Mouse (Mus musculus) left cerebral cortex, adult 18-20 months (tissue): Measurements from ENCODE around the gene 4930404H24Rik. TPM values are rescaled to one million over a fixed set of nuclear protein-coding genes. Genes with fewer than 3 reads are reported as not detected.

Source experiments
- DNase-seq, 2 experiments: peaks; one replicate each; pipeline ENCODE4 v3.0.0; 2021 to 2022; ENCODE audit warnings: low spot score in 2 of 2, mixed read lengths in 1 of 2
- long read RNA-seq, 2 experiments: library from polyadenylated mRNA; stranded (forward); transcript quantifications; one replicate each; pipeline ENCODE4 v2.0.0; 2021
- total RNA-seq, 2 experiments: library from RNA; stranded (reverse); gene quantifications; 2 replicates each; pipeline ENCODE4 v1.2.3; 2021

The 4930404H24Rik gene
- 1 to 10 TPM in 1 of 2 experiments, not detected in 1; 1.3 TPM for total RNA-seq
- long read RNA-seq, experiment 1 = 0 reads
- long read RNA-seq, experiment 2 = 0 reads

GRCm38 (mm10) chr2:153492573-153493392, at the start of gene 4930404H24Rik:
4930404H24Rik (plus strand) TSS chr2:153492790.
- peak; percentile 67 to 76 for DNase-seq

GRCm38 (mm10) chr2:153443434-153444240, 49.0 kb upstream of the 4930404H24Rik start:
- peak; percentile 28 to 55 for DNase-seq

GRCm38 (mm10) chr2:153444254-153445136, 48.1 kb upstream of the 4930404H24Rik start:
- DNase-seq = peak; percentile 51 to 65

DNA sequence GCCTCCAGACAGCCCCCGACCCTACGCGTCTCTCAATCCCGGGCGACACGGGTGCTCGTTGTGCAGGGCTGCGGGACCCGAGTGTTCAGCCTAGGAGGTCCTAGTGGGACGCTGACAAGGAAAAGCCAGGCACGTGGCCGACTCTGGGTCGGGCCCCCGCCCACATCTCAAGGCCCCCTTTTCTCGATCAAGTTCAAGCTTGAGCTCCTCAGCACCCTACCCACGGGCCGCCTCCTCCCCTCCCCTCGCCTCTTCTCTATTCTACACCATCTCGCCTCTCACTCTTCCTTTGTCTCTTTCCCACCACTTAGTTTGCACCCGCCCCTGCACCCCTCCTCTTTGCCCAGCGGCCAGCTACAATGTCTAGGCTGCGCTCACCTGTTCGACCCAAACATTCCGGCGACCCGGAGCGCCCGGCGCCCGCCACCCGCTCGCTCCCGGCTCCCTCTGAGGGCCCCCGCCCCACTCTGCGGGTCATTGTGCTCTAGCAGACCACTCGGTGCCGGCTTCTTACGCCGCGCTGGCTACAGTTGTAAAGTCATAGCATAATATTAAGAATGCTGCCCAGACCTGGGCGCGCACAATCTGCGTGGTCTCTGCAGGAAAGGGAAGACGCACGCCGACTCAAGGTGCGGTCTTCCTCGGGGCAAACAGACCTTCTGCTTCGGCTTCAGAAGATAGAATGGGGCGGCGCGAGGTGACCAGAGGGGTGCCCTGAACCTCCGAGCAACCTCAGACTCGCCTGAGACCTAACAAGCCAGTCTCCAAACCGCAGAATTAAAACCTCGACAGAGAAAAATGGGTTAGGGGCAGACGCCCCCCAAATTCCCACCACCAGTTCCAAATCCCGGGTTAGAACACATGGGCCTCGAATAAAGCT, 47.2 kb upstream of the 4930404H24Rik start:
- peak in 1 of 2 experiments; percentile 62 for DNase-seq

DNA sequence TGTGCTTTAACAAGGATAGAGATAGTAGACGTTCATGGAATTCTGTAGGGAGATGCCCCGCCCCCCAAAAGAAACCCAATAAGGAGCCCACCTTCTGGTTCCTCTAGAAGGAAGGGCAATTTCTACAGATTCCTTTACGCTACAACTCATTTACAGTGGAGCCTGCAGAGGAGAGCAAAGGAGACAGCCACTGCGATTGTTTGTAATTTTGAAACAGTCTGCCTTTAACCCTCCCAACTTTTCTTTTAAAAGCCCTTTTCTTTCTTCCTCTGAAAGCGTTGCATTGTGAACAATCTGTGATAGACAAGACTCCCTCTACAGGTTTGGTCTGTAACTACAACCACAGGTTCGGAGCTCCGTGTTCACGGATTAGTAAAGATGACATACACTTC, 46.6 kb upstream of the 4930404H24Rik start:
- peak; percentile 48 to 62 for DNase-seq

DNA sequence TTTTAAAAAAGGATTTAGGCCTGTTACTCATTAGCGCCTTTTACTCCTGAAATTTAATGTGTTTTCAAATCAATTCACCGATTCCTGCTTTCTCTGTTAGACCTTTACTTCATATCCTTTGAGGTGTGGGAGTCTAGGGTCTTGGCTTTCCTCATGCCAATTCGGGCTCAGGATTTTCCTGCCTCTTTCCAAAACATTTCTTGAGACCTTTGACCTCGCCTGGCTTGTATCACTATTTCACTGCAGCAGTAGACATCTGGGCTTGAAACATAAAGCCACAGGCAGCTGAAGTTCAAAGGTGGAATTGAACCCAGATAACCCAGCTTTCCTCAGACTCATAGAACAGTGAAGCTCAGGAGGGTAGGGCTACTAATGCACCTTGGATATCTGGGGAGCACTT, 46.1 kb upstream of the 4930404H24Rik start:
- no peak for DNase-seq

DNA sequence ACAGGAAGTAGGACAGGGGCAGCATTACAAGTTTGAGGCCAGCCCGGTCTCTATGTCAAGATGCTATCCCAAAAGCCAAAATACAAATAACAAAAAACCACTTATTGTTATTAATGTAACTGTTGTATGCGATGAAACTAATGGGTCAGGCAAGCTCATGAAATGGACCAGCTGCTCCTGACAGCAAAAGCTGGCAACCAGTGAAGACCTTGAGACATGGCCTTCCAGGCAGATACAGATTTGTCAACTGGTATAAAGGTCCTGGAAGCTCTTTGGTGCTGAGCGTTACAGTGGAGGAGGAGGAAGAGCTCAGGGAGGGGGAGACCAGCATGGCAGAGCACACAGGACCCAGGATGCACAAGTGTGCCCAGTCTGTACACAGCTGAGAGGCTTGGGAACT, 44.9 kb upstream of the 4930404H24Rik start:
- no peak for DNase-seq

- no peak for DNase-seq
Observed at GRCm38 (mm10) chr2:153448519-153448918, 44.1 kb upstream of the 4930404H24Rik start.

DNA sequence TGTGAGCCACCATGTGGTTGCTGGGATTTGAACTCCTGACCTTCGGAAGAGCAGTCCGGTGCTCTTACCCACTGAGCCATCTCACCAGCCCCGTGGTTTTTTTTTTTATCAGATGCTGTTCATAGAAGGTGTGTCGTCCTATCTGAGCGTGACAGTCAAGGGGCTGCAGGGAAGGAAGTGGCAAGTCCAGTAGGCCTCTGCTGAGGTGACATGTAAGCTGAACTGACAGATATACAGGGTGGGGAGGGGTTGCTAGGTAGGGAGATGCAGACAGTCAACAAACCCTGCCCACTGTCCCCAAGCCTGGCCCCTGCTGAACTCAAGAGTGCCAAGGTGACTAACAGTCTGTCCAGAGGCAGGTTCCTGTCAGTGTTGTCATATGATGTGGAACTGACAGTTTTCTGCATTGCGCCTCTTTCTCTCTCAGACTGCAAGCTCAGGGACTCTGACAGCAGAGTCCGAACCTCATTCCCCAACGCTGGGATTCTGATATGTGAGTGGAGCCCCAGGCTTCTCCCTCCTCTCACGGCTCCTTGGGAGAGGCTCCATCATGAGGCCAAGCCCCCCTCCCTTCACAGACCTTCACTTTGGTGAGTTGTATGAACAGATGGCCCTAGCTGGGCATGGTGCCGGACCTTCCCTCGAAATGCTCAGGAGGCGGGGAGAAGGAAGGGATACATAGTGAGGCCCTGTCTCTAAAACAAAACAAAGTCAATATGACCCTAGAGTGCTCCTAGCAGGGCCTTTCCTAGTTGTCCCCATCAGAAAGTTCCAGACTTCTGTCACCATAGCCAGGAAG, 38.4 kb upstream of the 4930404H24Rik start:
- DNase-seq = no peak

DNA sequence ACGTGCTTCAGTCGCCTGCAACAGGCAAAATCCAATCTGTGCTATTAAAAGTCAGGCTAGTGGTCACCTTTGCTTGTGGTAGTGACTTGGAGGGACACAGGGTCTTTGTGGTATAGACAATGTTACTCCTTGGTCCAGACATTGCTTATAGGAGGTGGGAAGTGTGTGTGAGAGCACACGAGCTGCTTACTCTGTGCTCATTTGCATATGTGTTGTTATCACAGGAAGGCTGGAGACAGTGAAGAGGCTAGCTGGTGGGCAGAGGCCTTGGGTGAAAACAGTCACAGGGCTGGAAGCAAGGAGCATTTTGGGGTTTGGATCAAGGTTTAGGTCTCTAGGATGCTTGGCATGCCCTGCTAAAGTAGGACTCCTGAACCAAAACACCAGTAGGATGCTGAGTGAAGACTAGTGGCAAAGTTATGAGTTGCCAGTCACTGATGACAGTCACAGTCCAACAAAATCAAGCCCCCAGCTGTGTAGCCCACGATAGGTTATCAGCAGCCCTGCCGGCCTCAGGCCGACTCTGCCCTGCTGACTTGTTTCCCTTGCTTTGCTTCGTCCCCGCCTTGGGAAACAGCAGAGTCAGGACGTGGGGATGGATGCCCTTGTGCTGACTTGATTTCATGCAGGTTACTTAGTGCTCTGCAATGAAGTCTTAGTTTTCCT, 37.6 kb upstream of the 4930404H24Rik start:
- DNase-seq = no peak

DNA sequence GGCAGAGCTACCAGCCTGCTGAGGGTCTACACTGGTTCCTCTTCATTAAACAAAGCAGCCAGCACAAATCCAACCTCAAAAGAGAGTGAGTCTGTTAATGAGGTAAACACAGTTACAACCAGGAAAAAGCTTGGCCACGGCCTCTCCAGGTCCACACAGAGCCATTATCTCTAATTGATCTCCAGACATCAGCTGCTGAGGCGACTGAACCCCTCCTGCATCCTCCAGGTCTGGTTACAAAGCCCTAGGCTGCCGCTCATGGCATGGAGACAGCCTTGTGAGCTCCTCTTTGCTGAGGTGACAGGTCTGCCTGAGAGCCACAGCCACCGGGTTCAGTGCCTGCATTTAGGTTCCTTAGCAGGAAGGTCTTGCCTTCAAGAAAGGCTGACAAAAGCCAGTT, 35.1 kb upstream of the 4930404H24Rik start:
- no peak for DNase-seq

GRCm38 (mm10) chr2:153458022-153458441, 34.6 kb upstream of the 4930404H24Rik start:
- no peak for DNase-seq

DNA sequence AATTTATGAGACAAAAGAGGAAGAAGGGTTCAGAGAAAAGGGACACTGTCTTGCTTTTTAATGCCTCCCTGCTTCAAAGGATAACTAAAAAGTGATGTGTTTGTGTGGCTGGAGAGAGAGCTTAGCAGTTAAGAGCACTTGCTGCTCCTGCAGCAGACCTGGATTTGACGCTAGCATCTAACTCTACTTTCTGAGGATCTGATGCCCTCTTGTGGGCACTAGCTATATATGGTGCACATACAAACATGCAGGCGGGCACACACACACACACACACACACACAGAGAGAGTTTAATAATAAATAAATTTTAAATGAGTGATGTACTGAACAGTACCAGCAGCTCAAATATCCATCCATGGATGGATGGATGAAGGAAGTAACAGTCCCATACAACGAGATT, 29.3 kb upstream of the 4930404H24Rik start:
- no peak for DNase-seq

DNA sequence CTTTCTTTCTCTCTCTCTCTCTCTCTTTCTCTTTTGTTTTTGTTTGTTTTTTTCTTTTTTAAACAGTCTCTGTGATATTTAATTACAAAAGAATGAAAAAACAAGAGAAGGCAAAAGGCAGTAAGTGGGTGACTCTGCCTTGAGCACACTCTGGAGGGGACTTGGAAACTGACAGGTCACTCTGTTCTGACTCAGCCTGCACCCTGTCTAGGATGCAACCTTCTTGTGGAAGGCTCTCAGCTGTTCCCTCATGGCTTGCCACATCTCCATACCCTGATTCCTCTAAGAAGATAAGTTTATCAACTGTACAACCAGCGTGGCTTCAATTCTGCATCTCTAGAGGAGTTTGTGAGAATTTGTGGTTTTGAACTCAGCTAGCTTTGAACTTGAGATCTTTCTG, 25.2 kb upstream of the 4930404H24Rik start:
- no peak for DNase-seq

GRCm38 (mm10) chr2:153469317-153469716, 23.3 kb upstream of the 4930404H24Rik start:
- no peak for DNase-seq

DNA sequence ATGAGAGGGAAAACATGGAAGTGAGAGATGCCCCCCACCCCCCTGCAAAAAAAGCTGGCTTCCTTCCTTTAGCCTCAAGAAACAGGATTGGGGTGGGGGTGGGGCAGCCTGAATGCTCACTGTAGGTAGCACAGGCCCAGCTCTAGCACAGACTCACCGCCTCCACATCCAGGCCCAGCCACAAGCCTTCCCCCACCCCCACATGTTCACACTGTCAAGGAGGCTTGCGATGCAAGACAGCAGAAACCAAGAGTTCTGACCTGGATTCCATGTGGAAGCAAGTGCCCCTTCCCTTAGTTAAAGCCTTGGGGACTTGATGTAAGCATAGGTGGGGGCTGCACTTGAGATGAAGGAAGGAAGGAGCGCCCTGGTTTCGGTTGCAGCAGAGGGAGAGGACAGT, 22.8 kb upstream of the 4930404H24Rik start:
- peak in 1 of 2 experiments; percentile 52 for DNase-seq

- DNase-seq = no peak
Observed at GRCm38 (mm10) chr2:153470983-153471382, 21.6 kb upstream of the 4930404H24Rik start.
